Mouse (Mus musculus): ENCODE results near the gene Efcc1. TPM values are rescaled to one million over a fixed set of nuclear protein-coding genes. Genes with fewer than 3 reads are reported as not detected.

Efcc1 gene
- total and polyA plus RNA-seq, 2 experiments from 2014 or later, result 7.3 to 7.8 TPM

DNA sequence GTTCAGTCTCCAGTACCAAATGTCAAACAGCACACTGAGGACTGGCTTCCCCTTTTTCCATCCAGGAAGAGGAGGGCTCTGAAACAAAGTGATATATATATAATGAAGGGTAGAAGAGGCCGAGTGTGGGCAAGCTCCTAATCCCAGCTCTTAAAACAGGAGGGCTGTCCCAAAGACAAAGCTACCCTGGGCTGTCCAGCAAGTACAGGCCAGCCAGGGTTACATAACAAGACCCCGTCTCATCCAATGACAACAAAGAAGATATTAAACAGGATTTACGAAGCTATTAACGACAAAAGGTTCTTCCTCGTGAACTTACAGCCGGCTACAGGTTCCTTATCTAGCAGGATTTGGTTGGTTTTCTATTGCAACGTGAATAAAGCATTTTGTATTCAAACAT lies 74.2 kb downstream of the Efcc1 start:
- Histone ChIP-seq H3K27ac (ENCODE audit: low read depth, low read length) (no peak overlapping the region), H3K9me3 (ENCODE audit: low read length) (no peaks in the 10 kb centered on the region), H3K4me1 (ENCODE audit: insufficient read depth) (no peaks in the 10 kb centered on the region), H3K27me3 (ENCODE audit: insufficient read depth, low read length) (no peaks in the 10 kb centered on the region), H3K9ac (no peak overlapping the region), H3K4me2 (ENCODE audit: low read depth) (no peak overlapping the region), H3K4me3 (ENCODE audit: low read depth, low read length) (no peak overlapping the region), H3K36me3 (ENCODE audit: insufficient read depth) (peaks cover 4% of the 10 kb centered on the region; the same call in 1 of the 2 replicates)
- 73% methylated on average over 7 of the region's 7 CpGs for WGBS
- DNase-seq, result no peak
- ATAC-seq, result no peak
- no peak for TF ChIP-seq CTCF (IDR thresholded peaks at IDR 0.05; ENCODE audit: low read depth)

GRCm38 (mm10) chr6:87805448-87805847 lies 74.8 kb downstream of the Efcc1 start:
- ATAC-seq, result no peak
- no peak overlapping the region for H3K27ac ChIP-seq (ENCODE audit: low read depth, low read length)
- no peaks in the 10 kb centered on the region for H3K4me1 ChIP-seq (ENCODE audit: insufficient read depth)
- no peaks in the 10 kb centered on the region for H3K27me3 ChIP-seq (ENCODE audit: insufficient read depth, low read length)
- no peak for DNase-seq
- H3K9ac ChIP-seq, result no peak overlapping the region
- H3K4me2 ChIP-seq (ENCODE audit: low read depth), result no peak overlapping the region
- WGBS, result 95% methylated on average over 7 of the region's 7 CpGs
- no peak for TF ChIP-seq CTCF (IDR thresholded peaks at IDR 0.05; ENCODE audit: low read depth)
- H3K9me3 ChIP-seq (ENCODE audit: low read length), result no peaks in the 10 kb centered on the region
- peaks cover 4% of the 10 kb centered on the region; the same call in 1 of the 2 replicates for H3K36me3 ChIP-seq (ENCODE audit: insufficient read depth)
- no peak overlapping the region for H3K4me3 ChIP-seq (ENCODE audit: low read depth, low read length)

Other genes with a start within 250 kb of the Efcc1 start
- 2.7 and 3.3 TPM in 2 replicates for gene Arhgap25, start 197.6 kb upstream of the Efcc1 start, total RNA-seq (2014; rRNA removed)
- 1.6 and 2.2 TPM in 2 replicates for gene Arhgap25, start 197.6 kb upstream of the Efcc1 start, polyA plus RNA-seq (2015; fragmentation: Nextera tagmentation; extraction: Ambion mirVana)
- 2.5 and 3.1 TPM in 2 replicates for gene Prokr1, start 140.1 kb upstream of the Efcc1 start, total RNA-seq (2014; rRNA removed)
- gene Prokr1, start 140.1 kb upstream of the Efcc1 start, polyA plus RNA-seq (2015; fragmentation: Nextera tagmentation; extraction: Ambion mirVana), result 1.1 and 1.6 TPM in 2 replicates
- gene Aplf, start 58.7 kb upstream of the Efcc1 start, total RNA-seq (2014; rRNA removed), result 8.1 and 9.1 TPM in 2 replicates
- gene Aplf, start 58.7 kb upstream of the Efcc1 start, polyA plus RNA-seq (2015; fragmentation: Nextera tagmentation; extraction: Ambion mirVana), result 8.8 and 12.0 TPM in 2 replicates
- 0.33 TPM in 1 of 2 replicates, not detected in the other for gene Gp9, start 47.2 kb downstream of the Efcc1 start, total RNA-seq (2014; rRNA removed)
- 0.18 and 0.28 TPM in 2 replicates for gene Gp9, start 47.2 kb downstream of the Efcc1 start, polyA plus RNA-seq (2015; fragmentation: Nextera tagmentation; extraction: Ambion mirVana)
- gene Rab43, start 81.3 kb downstream of the Efcc1 start, total RNA-seq (2014; rRNA removed), result 14.2 and 24.3 TPM in 2 replicates
- 7.2 and 9.3 TPM in 2 replicates for gene Rab43, start 81.3 kb downstream of the Efcc1 start, polyA plus RNA-seq (2015; fragmentation: Nextera tagmentation; extraction: Ambion mirVana)
- 1.7 and 4.7 TPM in 2 replicates for gene Gm45140, start 104.9 kb downstream of the Efcc1 start, total RNA-seq (2014; rRNA removed)
- gene Gm45140, start 104.9 kb downstream of the Efcc1 start, polyA plus RNA-seq (2015; fragmentation: Nextera tagmentation; extraction: Ambion mirVana), result 1.0 and 2.0 TPM in 2 replicates
- gene Isy1, start 107.9 kb downstream of the Efcc1 start, total RNA-seq (2014; rRNA removed), result 30.1 and 31.5 TPM in 2 replicates
- gene Isy1, start 107.9 kb downstream of the Efcc1 start, polyA plus RNA-seq (2015; fragmentation: Nextera tagmentation; extraction: Ambion mirVana), result 28.2 and 28.5 TPM in 2 replicates
- gene Cnbp, start 120.2 kb downstream of the Efcc1 start, total RNA-seq (2014; rRNA removed), result 244 and 321 TPM in 2 replicates
- gene Cnbp, start 120.2 kb downstream of the Efcc1 start, polyA plus RNA-seq (2015; fragmentation: Nextera tagmentation; extraction: Ambion mirVana), result 684 and 687 TPM in 2 replicates
- gene Copg1, start 156.9 kb downstream of the Efcc1 start, total RNA-seq (2014; rRNA removed), result 171 and 186 TPM in 2 replicates
- 163 and 180 TPM in 2 replicates for gene Copg1, start 156.9 kb downstream of the Efcc1 start, polyA plus RNA-seq (2015; fragmentation: Nextera tagmentation; extraction: Ambion mirVana)
- gene Hmces, start 183.1 kb downstream of the Efcc1 start, total RNA-seq (2014; rRNA removed), result 25.7 and 42.5 TPM in 2 replicates
- 40.4 and 45.2 TPM in 2 replicates for gene Hmces, start 183.1 kb downstream of the Efcc1 start, polyA plus RNA-seq (2015; fragmentation: Nextera tagmentation; extraction: Ambion mirVana)